Mouse (Mus musculus) frontal cortex, adult 2 months (tissue): Measurements from ENCODE around the gene Ypel1. TPM values are rescaled to one million over a fixed set of nuclear protein-coding genes. Genes with fewer than 3 reads are reported as not detected.

ENCODE experiments used
- polyA plus RNA-seq: library from polyadenylated mRNA; depleted of rRNA; stranded (reverse); fragments of >200 nt; gene quantifications from 2 replicates; pipeline ENCODE4 v1.2.3, GENCODE M21; 2012; rRNA removed

Gene Ypel1
- polyA plus RNA-seq, 1 experiment, result 37.4 TPM

Other genes starting within 250 kb of the Ypel1 start
- gene Spag6l, start 240.2 kb upstream of the Ypel1 start, polyA plus RNA-seq, result 3.8 and 4.4 TPM in 2 replicates
- not detected in 2 replicates for gene Igll1, start 205.7 kb upstream of the Ypel1 start, polyA plus RNA-seq
- gene Top3b, start 199.0 kb upstream of the Ypel1 start, polyA plus RNA-seq, result 86.4 and 88.4 TPM in 2 replicates
- gene Vpreb1, start 198.9 kb upstream of the Ypel1 start, polyA plus RNA-seq, result 0.58 and 0.63 TPM in 2 replicates
- 36.1 and 40.4 TPM in 2 replicates for gene Ppm1f, start 173.2 kb upstream of the Ypel1 start, polyA plus RNA-seq
- 360 and 370 TPM in 2 replicates for gene Mapk1, start 86.3 kb upstream of the Ypel1 start, polyA plus RNA-seq
- 99.6 and 110 TPM in 2 replicates for gene Ppil2, start 41.6 kb downstream of the Ypel1 start, polyA plus RNA-seq
- gene 2610318N02Rik, start 55.5 kb downstream of the Ypel1 start, polyA plus RNA-seq, result 4.8 and 5.2 TPM in 2 replicates
- gene Sdf2l1, start 62.7 kb downstream of the Ypel1 start, polyA plus RNA-seq, result 17.8 and 22.2 TPM in 2 replicates
- 29.4 and 29.9 TPM in 2 replicates for gene Ydjc, start 74.9 kb downstream of the Ypel1 start, polyA plus RNA-seq
- 5.0 and 5.1 TPM in 2 replicates for gene Ccdc116, start 77.5 kb downstream of the Ypel1 start, polyA plus RNA-seq
- gene Ube2l3, start 133.0 kb downstream of the Ypel1 start, polyA plus RNA-seq, result 131 and 136 TPM in 2 replicates
- gene Rimbp3, start 138.9 kb downstream of the Ypel1 start, polyA plus RNA-seq, result 0.69 and 0.96 TPM in 2 replicates
- gene Hic2, start 163.9 kb downstream of the Ypel1 start, polyA plus RNA-seq, result 5.8 and 6.1 TPM in 2 replicates
- gene Tmem191c, start 206.4 kb downstream of the Ypel1 start, polyA plus RNA-seq, result 338 and 351 TPM in 2 replicates